Mouse (Mus musculus): ENCODE measurements around the gene Arl14ep.

GRCm38 (mm10) chr2:106984945-106985344 lies 10.7 kb upstream of the Arl14ep start:
- TF ChIP-seq GATA1 (IDR thresholded peaks at IDR 0.05; ENCODE audit: borderline replicate concordance, low read length) (no peak), CTCF (IDR thresholded peaks at IDR 0.05; ENCODE audit: low read depth, low read length) (no peak)
